Mouse (Mus musculus) brain, embryonic 14.5 days (tissue): ENCODE data around the gene Anapc5.

Source experiments
- CTCF ChIP-seq: fragments of 200-500 bp; IDR thresholded peaks from 2 replicates; pipeline ENCODE4 v1.5.1; 2012; ENCODE audit warnings: inconsistent platforms, mild to moderate bottlenecking, moderate library complexity, borderline replicate concordance; ENCODE audit not compliant: insufficient read depth, insufficient read length; ENCODE audit errors: extremely low read depth
- POLR2A ChIP-seq: fragments of 200-500 bp; IDR thresholded peaks from 2 replicates; pipeline ENCODE4 v1.6.1; 2012; ENCODE audit warnings: mild to moderate bottlenecking, inconsistent platforms, borderline replicate concordance; ENCODE audit not compliant: poor library complexity, insufficient read depth, insufficient read length, severe bottlenecking; ENCODE audit errors: extremely low read depth

DNA sequence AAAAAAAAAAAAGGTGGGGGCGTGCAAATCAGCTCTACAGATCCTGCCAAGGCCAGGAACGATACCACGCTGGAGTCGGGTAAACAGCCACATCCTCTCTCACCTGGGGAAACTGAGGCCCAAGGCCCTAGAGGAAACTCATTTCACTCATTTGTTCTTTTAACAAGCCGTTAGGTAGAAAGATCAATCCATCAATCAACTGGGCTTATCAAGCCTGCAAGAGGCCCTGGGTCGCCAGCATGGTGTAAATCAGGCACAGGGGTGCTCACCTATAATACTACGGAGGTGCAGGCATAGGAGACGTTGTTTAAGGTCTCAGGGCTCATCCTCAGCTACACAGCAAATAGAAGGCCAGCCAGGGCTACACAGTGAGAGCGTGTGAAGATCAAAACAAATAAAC, 49.7 kb downstream of the Anapc5 start:
- TF ChIP-seq CTCF: no peak
- TF ChIP-seq POLR2A: no peak
